Mouse (Mus musculus): ENCODE results near the gene Esf1.

GRCm38 (mm10) chr2:140075150-140075549 lies 95.2 kb downstream of the Esf1 start:
- TF ChIP-seq CTCF (IDR thresholded peaks at IDR 0.05; ENCODE audit: control insufficient read depth, insufficient read depth, insufficient read length) = no peak
- no peak for TF ChIP-seq USF1 (IDR thresholded peaks at IDR 0.05; ENCODE audit: low read depth)
- no peak for TF ChIP-seq MAX (IDR thresholded peaks at IDR 0.05)
- no peak for TF ChIP-seq MYOD1 (IDR thresholded peaks at IDR 0.05; ENCODE audit: control insufficient read depth, insufficient read length, low read depth)
- no peak for TF ChIP-seq MYOG (IDR thresholded peaks at IDR 0.05; ENCODE audit: control insufficient read depth, extremely low read depth, insufficient read length)
